Mouse (Mus musculus): Measurements from ENCODE around the gene Cachd1. TPM values are rescaled to one million over a fixed set of nuclear protein-coding genes. Genes with fewer than 3 reads are reported as not detected.
A peak's percentile ranks its signal among the peaks of the same experiment; 100 is the strongest.

The Cachd1 gene
- polyA plus RNA-seq, 1 experiment, result not detected

GRCm38 (mm10) chr4:100843119-100843518, 66.6 kb downstream of the Cachd1 start:
- Histone ChIP-seq H3K4me3 (ENCODE audit: insufficient read depth, low read depth, low read length) (no peak overlapping the region), H3K4me1 (ENCODE audit: control insufficient read depth, insufficient read depth, low read length) (no peaks in the 10 kb centered on the region), H3K27ac (ENCODE audit: insufficient read depth, low read depth, low read length) (no peak overlapping the region)
- TF ChIP-seq CTCF (IDR thresholded peaks at IDR 0.05; ENCODE audit: insufficient read depth, low read depth, low read length), result no peak
- no peak for TF ChIP-seq POLR2A (IDR thresholded peaks at IDR 0.05; ENCODE audit: insufficient read depth, low read depth, low read length)
- 68% methylated on average over 5 of the region's 5 CpGs for WGBS

- TF ChIP-seq CTCF (IDR thresholded peaks at IDR 0.05; ENCODE audit: insufficient read depth, low read depth, low read length) (no peak), POLR2A (IDR thresholded peaks at IDR 0.05; ENCODE audit: insufficient read depth, low read depth, low read length) (no peak)
- Histone ChIP-seq H3K4me3 (ENCODE audit: insufficient read depth, low read depth, low read length) (no peak overlapping the region), H3K27ac (ENCODE audit: insufficient read depth, low read depth, low read length) (no peak overlapping the region), H3K4me1 (ENCODE audit: control insufficient read depth, insufficient read depth, low read length) (no peaks in the 10 kb centered on the region)
- 92% methylated on average over 7 of the region's 7 CpGs for WGBS
Observed at GRCm38 (mm10) chr4:100850846-100851495, 74.5 kb downstream of the Cachd1 start.

GRCm38 (mm10) chr4:100852448-100852847, 76.0 kb downstream of the Cachd1 start:
- WGBS, result 64% methylated on average over 3 of the region's 3 CpGs
- H3K4me3 ChIP-seq (ENCODE audit: insufficient read depth, low read depth, low read length), result no peak overlapping the region
- no peaks in the 10 kb centered on the region for H3K4me1 ChIP-seq (ENCODE audit: control insufficient read depth, insufficient read depth, low read length)
- TF ChIP-seq POLR2A (IDR thresholded peaks at IDR 0.05; ENCODE audit: insufficient read depth, low read depth, low read length), result no peak
- no peak for TF ChIP-seq CTCF (IDR thresholded peaks at IDR 0.05; ENCODE audit: insufficient read depth, low read depth, low read length)
- no peak overlapping the region for H3K27ac ChIP-seq (ENCODE audit: insufficient read depth, low read depth, low read length)

GRCm38 (mm10) chr4:100853426-100853825, 77.0 kb downstream of the Cachd1 start:
- Histone ChIP-seq H3K27ac (ENCODE audit: insufficient read depth, low read depth, low read length) (no peak overlapping the region), H3K4me3 (ENCODE audit: insufficient read depth, low read depth, low read length) (no peak overlapping the region), H3K4me1 (ENCODE audit: control insufficient read depth, insufficient read depth, low read length) (no peaks in the 10 kb centered on the region)
- no peak for TF ChIP-seq CTCF (IDR thresholded peaks at IDR 0.05; ENCODE audit: insufficient read depth, low read depth, low read length)
- no peak for TF ChIP-seq POLR2A (IDR thresholded peaks at IDR 0.05; ENCODE audit: insufficient read depth, low read depth, low read length)
- 84% methylated on average over 1 of the region's 1 CpGs for WGBS

- no peak overlapping the region for H3K27ac ChIP-seq (ENCODE audit: insufficient read depth, low read depth, low read length)
- H3K4me1 ChIP-seq (ENCODE audit: control insufficient read depth, insufficient read depth, low read length), result no peaks in the 10 kb centered on the region
- 84% methylated on average over 4 of the region's 4 CpGs for WGBS
- H3K4me3 ChIP-seq (ENCODE audit: insufficient read depth, low read depth, low read length), result no peak overlapping the region
- TF ChIP-seq POLR2A (IDR thresholded peaks at IDR 0.05; ENCODE audit: insufficient read depth, low read depth, low read length) (no peak), CTCF (IDR thresholded peaks at IDR 0.05; ENCODE audit: insufficient read depth, low read depth, low read length) (no peak)
Observed at GRCm38 (mm10) chr4:100855373-100855772, 78.9 kb downstream of the Cachd1 start.

- Histone ChIP-seq H3K4me1 (ENCODE audit: control insufficient read depth, insufficient read depth, low read length) (no peaks in the 10 kb centered on the region), H3K27ac (ENCODE audit: insufficient read depth, low read depth, low read length) (no peak overlapping the region), H3K4me3 (ENCODE audit: insufficient read depth, low read depth, low read length) (no peak overlapping the region)
- 71% methylated on average over 3 of the region's 3 CpGs for WGBS
- TF ChIP-seq CTCF (IDR thresholded peaks at IDR 0.05; ENCODE audit: insufficient read depth, low read depth, low read length) (no peak), POLR2A (IDR thresholded peaks at IDR 0.05; ENCODE audit: insufficient read depth, low read depth, low read length) (no peak)
Observed at GRCm38 (mm10) chr4:100857411-100857869, 81.0 kb downstream of the Cachd1 start.

- Histone ChIP-seq H3K27ac (ENCODE audit: insufficient read depth, low read depth, low read length) (no peak overlapping the region), H3K4me3 (ENCODE audit: insufficient read depth, low read depth, low read length) (no peak overlapping the region), H3K4me1 (ENCODE audit: control insufficient read depth, insufficient read depth, low read length) (peaks cover 17% of the 10 kb centered on the region)
- no peak for TF ChIP-seq CTCF (IDR thresholded peaks at IDR 0.05; ENCODE audit: insufficient read depth, low read depth, low read length)
- no peak for TF ChIP-seq POLR2A (IDR thresholded peaks at IDR 0.05; ENCODE audit: insufficient read depth, low read depth, low read length)
- 50% methylated on average over 15 of the region's 15 CpGs for WGBS
Observed at GRCm38 (mm10) chr4:100863861-100864428, 87.5 kb downstream of the Cachd1 start.

- WGBS, result 17% methylated on average over 13 of the region's 13 CpGs
- Histone ChIP-seq H3K27ac (ENCODE audit: insufficient read depth, low read depth, low read length) (no peak overlapping the region), H3K4me1 (ENCODE audit: control insufficient read depth, insufficient read depth, low read length) (peaks cover 17% of the 10 kb centered on the region), H3K4me3 (ENCODE audit: insufficient read depth, low read depth, low read length) (no peak overlapping the region)
- no peak for TF ChIP-seq POLR2A (IDR thresholded peaks at IDR 0.05; ENCODE audit: insufficient read depth, low read depth, low read length)
- TF ChIP-seq CTCF (IDR thresholded peaks at IDR 0.05; ENCODE audit: insufficient read depth, low read depth, low read length), result no peak
Observed at GRCm38 (mm10) chr4:100865423-100865822, 88.9 kb downstream of the Cachd1 start.

- TF ChIP-seq CTCF (IDR thresholded peaks at IDR 0.05; ENCODE audit: insufficient read depth, low read depth, low read length) (no peak), POLR2A (IDR thresholded peaks at IDR 0.05; ENCODE audit: insufficient read depth, low read depth, low read length) (no peak)
- Histone ChIP-seq H3K27ac (ENCODE audit: insufficient read depth, low read depth, low read length) (0 out of 2 replicates have a peak overlapping the region, but pooled peaks have one; percentile 16), H3K4me3 (ENCODE audit: insufficient read depth, low read depth, low read length) (no peak overlapping the region), H3K4me1 (ENCODE audit: control insufficient read depth, insufficient read depth, low read length) (peaks cover 17% of the 10 kb centered on the region)
- 26% methylated on average over 12 of the region's 12 CpGs for WGBS
Observed at GRCm38 (mm10) chr4:100865962-100866703, 89.7 kb downstream of the Cachd1 start.
